Mouse (Mus musculus) neural tube, embryonic 11.5 days (tissue): ENCODE data around the gene Tmem179b. TPM values are rescaled to one million over a fixed set of nuclear protein-coding genes. Genes with fewer than 3 reads are reported as not detected.

Experiments
- ATAC-seq: fragments of 200-750 bp; cut with Nextera tagmentation; 2 replicates; pipeline ENCODE4 v1.8.0; 2017; ENCODE audit warnings: moderate number of reproducible peaks, mild to moderate bottlenecking, moderate TSS enrichment, moderate library complexity; ENCODE audit not compliant: insufficient read depth, low FRiP score, low TSS enrichment
- DNase-seq: peaks from one replicate; pipeline ENCODE4 v3.0.0-alpha.2; 2015; ENCODE audit warnings: low spot score
- H3K27ac ChIP-seq: fragments of 300-500 bp; sonication (generic); 2 replicates; pipeline ENCODE4 v1.5.1; 2014; ENCODE audit warnings: low read depth, mild to moderate bottlenecking, low read length
- H3K27me3 ChIP-seq: fragments of 300-500 bp; sonication (generic); 2 replicates; pipeline ENCODE4 v1.6.1; 2014; ENCODE audit warnings: mild to moderate bottlenecking, low read length, mixed read lengths; ENCODE audit not compliant: control insufficient read depth, insufficient read depth
- H3K36me3 ChIP-seq: fragments of 300-500 bp; sonication (generic); 2 replicates; pipeline ENCODE4 v1.6.1; 2014; ENCODE audit warnings: mild to moderate bottlenecking, low read length, moderate library complexity, mixed read lengths; ENCODE audit not compliant: control insufficient read depth, insufficient read depth
- H3K4me1 ChIP-seq: fragments of 300-500 bp; sonication (generic); 2 replicates; pipeline ENCODE4 v1.6.1; 2014; ENCODE audit warnings: low read length, mixed read lengths; ENCODE audit not compliant: control insufficient read depth, insufficient read depth
- H3K4me2 ChIP-seq: fragments of 300-500 bp; sonication (generic); 2 replicates; pipeline ENCODE4 v1.6.1; 2014; ENCODE audit warnings: low read depth, mild to moderate bottlenecking, moderate library complexity
- H3K4me3 ChIP-seq: fragments of 300-500 bp; sonication (generic); 2 replicates; pipeline ENCODE4 v1.5.1; 2014; ENCODE audit warnings: low read depth, low read length
- H3K9ac ChIP-seq: fragments of 300-500 bp; sonication (generic); 2 replicates; pipeline ENCODE4 v1.6.1; 2014; ENCODE audit warnings: mild to moderate bottlenecking, low read length
- H3K9me3 ChIP-seq: fragments of 300-500 bp; sonication (generic); 2 replicates; pipeline ENCODE4 v1.6.1; 2016; ENCODE audit warnings: low read length; ENCODE audit not compliant: control insufficient read depth
- WGBS: fragments of 180-500 bp; shearing (Covaris S2); extraction: QIAGEN DNeasy Blood & Tissue Kit; methylation state at CpG from one replicate; pipeline ENCODE4 v1.1.7; 2014; 5-methylcytosine and 5-hydroxymethylcytosine counted together
- polyA plus RNA-seq: library from polyadenylated mRNA; unstranded; fragments of >200 nt; fragmentation: Nextera tagmentation; extraction: Ambion mirVana; gene quantifications from 2 replicates; pipeline ENCODE4 v1.2.1, GENCODE M21; 2014

The Tmem179b gene
- polyA plus RNA-seq, 1 experiment from 2014 or later = 46.7 TPM

GRCm38 (mm10) chr19:8765562-8765961, 8.7 kb downstream of the Tmem179b start:
- peaks cover 42% of the 10 kb centered on the region for H3K36me3 ChIP-seq
- DNase-seq (no peak), ATAC-seq (no peak)
- no peak overlapping the region for H3K4me2 ChIP-seq
- 97% methylated on average over 9 of the region's 9 CpGs for whole genome bisulfite sequencing
- H3K27ac ChIP-seq = no peak overlapping the region
- no peaks in the 10 kb centered on the region for H3K27me3 ChIP-seq
- no peaks in the 10 kb centered on the region for H3K4me1 ChIP-seq
- H3K9me3 ChIP-seq = peaks cover 2% of the 10 kb centered on the region; the same call in 1 of the 2 replicates
- H3K4me3 ChIP-seq = no peak overlapping the region
- H3K9ac ChIP-seq = no peak overlapping the region

GRCm38 (mm10) chr19:8763276-8763675, 11.0 kb downstream of the Tmem179b start:
- Histone ChIP-seq H3K4me2 (no peak overlapping the region), H3K4me3 (no peak overlapping the region), H3K36me3 (peaks cover 35% of the 10 kb centered on the region), H3K9me3 (peaks cover 2% of the 10 kb centered on the region; the same call in 1 of the 2 replicates), H3K27ac (no peak overlapping the region), H3K9ac (no peak overlapping the region), H3K4me1 (peaks cover 2% of the 10 kb centered on the region; the same call in 1 of the 2 replicates), H3K27me3 (no peaks in the 10 kb centered on the region)
- no peak for DNase-seq
- 92% methylated on average over 4 of the region's 4 CpGs for WGBS
- ATAC-seq = no peak

- DNase-seq = no peak
- WGBS = 95% methylated on average over 2 of the region's 2 CpGs
- peaks cover 7% of the 10 kb centered on the region for H3K4me1 ChIP-seq
- H3K4me3 ChIP-seq = no peak overlapping the region
- H3K9ac ChIP-seq = no peak overlapping the region
- ATAC-seq = no peak
- H3K4me2 ChIP-seq = no peak overlapping the region
- H3K9me3 ChIP-seq = peaks cover 2% of the 10 kb centered on the region; the same call in 1 of the 2 replicates
- no peak overlapping the region for H3K27ac ChIP-seq
- H3K27me3 ChIP-seq = no peaks in the 10 kb centered on the region
- H3K36me3 ChIP-seq = peaks cover 21% of the 10 kb centered on the region
Measured at GRCm38 (mm10) chr19:8760757-8761156, 13.5 kb downstream of the Tmem179b start.

- Histone ChIP-seq H3K4me1 (peaks cover 7% of the 10 kb centered on the region), H3K9ac (no peak overlapping the region), H3K4me3 (no peak overlapping the region), H3K9me3 (no peaks in the 10 kb centered on the region), H3K27ac (no peak overlapping the region), H3K4me2 (no peak overlapping the region), H3K27me3 (no peaks in the 10 kb centered on the region), H3K36me3 (peaks cover 8% of the 10 kb centered on the region)
- DNase-seq (no peak), ATAC-seq (no peak)
- 89% methylated on average over 2 of the region's 2 CpGs for WGBS
Measured at GRCm38 (mm10) chr19:8758899-8759298, 15.4 kb downstream of the Tmem179b start.

- H3K27ac ChIP-seq = no peak overlapping the region
- H3K4me1 ChIP-seq = peaks cover 7% of the 10 kb centered on the region
Measured at GRCm38 (mm10) chr19:8757471-8757998, 16.7 kb downstream of the Tmem179b start.

GRCm38 (mm10) chr19:8756635-8757387, 17.5 kb downstream of the Tmem179b start, which contains the start of gene Nxf1:
Gene Nxf1 (plus strand): TSS chr19:8757073.
- no peaks in the 10 kb centered on the region for H3K27me3 ChIP-seq
- WGBS = under 1% methylated on average over 71 of the region's 75 CpGs

More at GRCm38 (mm10) chr19:8757471-8757998, 16.7 kb downstream of the Tmem179b start:
- ATAC-seq (no peak), DNase-seq (no peak)
- 6% methylated on average over 14 of the region's 14 CpGs for WGBS
- Histone ChIP-seq H3K9me3 (no peaks in the 10 kb centered on the region), H3K27me3 (no peaks in the 10 kb centered on the region), H3K36me3 (peaks cover 5% of the 10 kb centered on the region; the same call in 1 of the 2 replicates), H3K4me2 (peak overlapping the region; percentile 77), H3K9ac (peak overlapping the region; percentile 90), H3K4me3 (peak overlapping the region; percentile 92)

GRCm38 (mm10) chr19:8755652-8756051, 18.6 kb downstream of the Tmem179b start:
- Histone ChIP-seq H3K27ac (no peak overlapping the region), H3K36me3 (peaks cover 7% of the 10 kb centered on the region; the same call in 1 of the 2 replicates), H3K9ac (no peak overlapping the region), H3K4me3 (no peak overlapping the region), H3K27me3 (no peaks in the 10 kb centered on the region), H3K4me2 (no peak overlapping the region), H3K4me1 (peaks cover 7% of the 10 kb centered on the region), H3K9me3 (no peaks in the 10 kb centered on the region)
- no peak for DNase-seq
- 74% methylated on average over 3 of the region's 3 CpGs for WGBS
- ATAC-seq = no peak

More at GRCm38 (mm10) chr19:8756635-8757387, 17.5 kb downstream of the Tmem179b start, which contains the start of gene Nxf1:
- Histone ChIP-seq H3K9ac (peak within 1 kb of the TSS; percentile 90), H3K4me3 (peak within 1 kb of the TSS; percentile 92), H3K27ac (peak within 1 kb of the TSS; percentile 75), H3K9me3 (no peaks in the 10 kb centered on the region), H3K4me2 (peak within 1 kb of the TSS; percentile 77), H3K4me1 (peaks cover 7% of the 10 kb centered on the region), H3K36me3 (peaks cover 5% of the 10 kb centered on the region; the same call in 1 of the 2 replicates)
- DNase-seq = peak; percentile 96
- peak; percentile 92 for ATAC-seq

- Histone ChIP-seq H3K27me3 (no peaks in the 10 kb centered on the region), H3K36me3 (peaks cover 22% of the 10 kb centered on the region), H3K27ac (no peak overlapping the region), H3K4me3 (no peak overlapping the region), H3K4me1 (peaks cover 5% of the 10 kb centered on the region; the same call in 1 of the 2 replicates), H3K9me3 (no peaks in the 10 kb centered on the region), H3K9ac (no peak overlapping the region), H3K4me2 (no peak overlapping the region)
- DNase-seq (no peak), ATAC-seq (no peak)
- 69% methylated on average over 2 of the region's 2 CpGs for WGBS
Measured at GRCm38 (mm10) chr19:8747368-8747767, 26.9 kb downstream of the Tmem179b start.
